Mouse (Mus musculus) E14TG2a.4 (cell line): ENCODE measurements at regions not wholly inside any gene's neighbourhood (a gene's known extent, or its start where the extent isn't known, plus 50 kb on each side); places are given as distances from the start of the nearest gene placed in this dataset.

Experiments
- CTCF ChIP-seq: conservative IDR thresholded peaks from 2 replicates; pipeline ENCODE4 v1.5.1; 2014; ENCODE audit warnings: low read length
- POU5F1 ChIP-seq: IDR thresholded peaks from 2 replicates; pipeline ENCODE4 v1.6.1; 2014; ENCODE audit warnings: low read length, borderline replicate concordance

GRCm38 (mm10) chr4:142326511-142326910 is 87.3 kb upstream of the Kazn start:
- TF ChIP-seq CTCF (no peak), POU5F1 (no peak)
